In genomic region chr8:91615781-91616683, GRCm38 (mm10) we compare ENCODE assay signal across 31 mouse cellular contexts.
A peak's percentile ranks its signal among the peaks of the same experiment; 100 is the strongest.
DNase-seq lines count a peak whose midpoint lies in the region; ATAC-seq and TF ChIP-seq lines count a peak whose summit lies in the region.
"Had no signal": no experiment of that assay in that cellular context is flagged by ENCODE, and none has a peak within 500 bp of the region (broad histone marks: within the 10 kb centered on the region; RNA-seq: fewer than 3 reads in every experiment).

No protein-coding gene starts in this region.

- H3K27me3 ChIP-seq in forebrain, postnatal 0 days (ENCODE audit: insufficient read depth, low read length), result no peaks in the 10 kb centered on the region
- peaks cover 16% of the 10 kb centered on the region; the same call in 1 of the 2 replicates for H3K27me3 ChIP-seq in forebrain, embryonic 15.5 days
- H3K27me3 ChIP-seq in embryonic facial prominence, embryonic 10.5 days (replicated peaks; ENCODE audit: low read depth, poor library complexity, severe bottlenecking), result peaks cover 31% of the 10 kb centered on the region
- peaks cover 39% of the 10 kb centered on the region for H3K27me3 ChIP-seq in kidney, embryonic 15.5 days
- H3K27me3 ChIP-seq: heart, embryonic 15.5 days; liver, embryonic 12.5 days had no signal

- no peak for ATAC-seq in forebrain, postnatal 0 days
- ATAC-seq in forebrain, embryonic 15.5 days (replicated peaks), result no peak
- ATAC-seq in kidney, embryonic 15.5 days (replicated peaks; ENCODE audit: low FRiP score), result no peak
- ATAC-seq: intestine, embryonic 16.5 days; liver, embryonic 12.5 days; liver, postnatal 0 days; midbrain, embryonic 16.5 days had no signal

- H3K36me3 ChIP-seq in forebrain, postnatal 0 days (ENCODE audit: insufficient read depth), result no peaks in the 10 kb centered on the region
- H3K36me3 ChIP-seq in forebrain, embryonic 15.5 days, result no peaks in the 10 kb centered on the region
- H3K36me3 ChIP-seq in embryonic facial prominence, embryonic 10.5 days (replicated peaks), result no peaks in the 10 kb centered on the region
- no peaks in the 10 kb centered on the region for H3K36me3 ChIP-seq in kidney, embryonic 15.5 days
- H3K36me3 ChIP-seq: embryonic facial prominence, embryonic 13.5 days; heart, embryonic 10.5 days; heart, embryonic 15.5 days; liver, embryonic 12.5 days had no signal

- H3K4me3 ChIP-seq in forebrain, postnatal 0 days (ENCODE audit: low read depth, low read length), result no peak overlapping the region
- no peak overlapping the region for H3K4me3 ChIP-seq in forebrain, embryonic 15.5 days
- no peak overlapping the region for H3K4me3 ChIP-seq in layer of hippocampus, adult 2 months
- no peak overlapping the region for H3K4me3 ChIP-seq in embryonic facial prominence, embryonic 10.5 days
- no peak overlapping the region for H3K4me3 ChIP-seq in kidney, embryonic 15.5 days (replicated peaks)
- H3K4me3 ChIP-seq: embryonic facial prominence, embryonic 13.5 days; erythroblast, embryonic 14.5 days; heart, embryonic 10.5 days; heart, embryonic 15.5 days; liver, embryonic 12.5 days had no signal

- peaks cover 13% of the 10 kb centered on the region for H3K4me1 ChIP-seq in forebrain, postnatal 0 days (ENCODE audit: insufficient read depth)
- peaks cover 48% of the 10 kb centered on the region for H3K4me1 ChIP-seq in forebrain, embryonic 15.5 days
- peaks cover 83% of the 10 kb centered on the region for H3K4me1 ChIP-seq in embryonic facial prominence, embryonic 10.5 days
- peaks cover 36% of the 10 kb centered on the region for H3K4me1 ChIP-seq in kidney, embryonic 15.5 days
- H3K4me1 ChIP-seq: liver, embryonic 12.5 days had no signal

- H3K27ac ChIP-seq in forebrain, postnatal 0 days (ENCODE audit: low read depth, low read length), result no peak overlapping the region
- H3K27ac ChIP-seq in forebrain, embryonic 15.5 days (replicated peaks), result no peak overlapping the region
- peak overlapping the region; percentile 52 for H3K27ac ChIP-seq in layer of hippocampus, adult 2 months
- peak overlapping the region; percentile 26; the same call in 1 of the 2 replicates for H3K27ac ChIP-seq in embryonic facial prominence, embryonic 10.5 days (replicated peaks)
- H3K27ac ChIP-seq in kidney, embryonic 15.5 days, result no peak overlapping the region
- H3K27ac ChIP-seq: embryonic facial prominence, embryonic 13.5 days; heart, embryonic 10.5 days; heart, embryonic 15.5 days; liver, embryonic 12.5 days had no signal

- H3K9me3 ChIP-seq in forebrain, postnatal 0 days (ENCODE audit: low read length), result no peaks in the 10 kb centered on the region
- no peaks in the 10 kb centered on the region for H3K9me3 ChIP-seq in forebrain, embryonic 15.5 days
- no peaks in the 10 kb centered on the region for H3K9me3 ChIP-seq in embryonic facial prominence, embryonic 10.5 days
- no peaks in the 10 kb centered on the region for H3K9me3 ChIP-seq in kidney, embryonic 15.5 days (replicated peaks)
- H3K9me3 ChIP-seq: embryonic facial prominence, embryonic 13.5 days; heart, embryonic 10.5 days; heart, embryonic 15.5 days; liver, embryonic 12.5 days had no signal

- H3K4me2 ChIP-seq in forebrain, postnatal 0 days (ENCODE audit: low read depth), result no peak overlapping the region
- no peak overlapping the region for H3K4me2 ChIP-seq in forebrain, embryonic 15.5 days (replicated peaks)
- no peak overlapping the region for H3K4me2 ChIP-seq in kidney, embryonic 15.5 days
- H3K4me2 ChIP-seq: embryonic facial prominence, embryonic 13.5 days; heart, embryonic 15.5 days; liver, embryonic 12.5 days; midbrain, embryonic 11.5 days had no signal

- no peak for DNase-seq in forebrain, postnatal 0 days
- no peak for DNase-seq in layer of hippocampus, adult 2 months (ENCODE audit: low spot score in 2 of 2)
- no peak for DNase-seq in layer of hippocampus, postnatal 36 days
- peak; percentile 72 for DNase-seq in 3134 (ENCODE audit: extremely low read depth, insufficient read length, low spot score)
- DNase-seq in embryonic facial prominence, embryonic 10.5 days (ENCODE audit: low spot score), result no peak
- DNase-seq in T-cell, adult 2 months (ENCODE audit: low spot score), result no peak
- DNase-seq: adrenal gland, adult 2 months; cerebellum, adult 11 months; cerebellum, adult 9-10 months; cerebellum, postnatal 36 days; gastrocnemius, postnatal 25 days; heart, adult 11 months; heart, postnatal 36 days; kidney, adult 8-10 months; kidney, postnatal 14 days; left cerebral cortex, postnatal 4 days; liver, postnatal 0 days; lung, postnatal 14 days; retina, postnatal 1 day; right cerebral cortex, postnatal 14 days; thymus, postnatal 14 days had no signal

- peak; percentile 18; the same call in 1 of the 2 replicates for TF ChIP-seq CTCF in forebrain, postnatal 0 days (IDR thresholded peaks at IDR 0.05; ENCODE audit: low read depth)
- peak; percentile 55 for TF ChIP-seq CTCF in layer of hippocampus, adult 2 months (conservative IDR thresholded peaks at IDR 0.05)

- H3K9ac ChIP-seq in forebrain, postnatal 0 days, result no peak overlapping the region
- H3K9ac ChIP-seq in forebrain, embryonic 15.5 days (replicated peaks), result no peak overlapping the region
- no peak overlapping the region for H3K9ac ChIP-seq in kidney, embryonic 15.5 days
- H3K9ac ChIP-seq: embryonic facial prominence, embryonic 13.5 days; heart, embryonic 15.5 days; liver, embryonic 12.5 days; liver, postnatal 0 days had no signal

- 87% methylated on average over 11 of the region's 11 CpGs for WGBS in forebrain, postnatal 0 days
- 87% methylated on average over 11 of the region's 11 CpGs for WGBS in forebrain, embryonic 15.5 days
- WGBS in embryonic facial prominence, embryonic 10.5 days, result 70% methylated on average over 11 of the region's 11 CpGs
- 84% methylated on average over 11 of the region's 11 CpGs for WGBS in kidney, embryonic 15.5 days

Comparison
In these comparisons a context has a peak if more than half of its experiments do, and no peak if none do; other contexts are left out.
1. H3K27ac ChIP-seq: peak in layer of hippocampus, adult 2 months (single experiment) and embryonic facial prominence, embryonic 10.5 days (single experiment); none in forebrain, postnatal 0 days (single experiment), forebrain, embryonic 15.5 days (single experiment) and kidney, embryonic 15.5 days (single experiment).